Mouse (Mus musculus): ENCODE data around the gene Sstr5. TPM values are rescaled to one million over a fixed set of nuclear protein-coding genes. Genes with fewer than 3 reads are reported as not detected.

Sstr5 gene
- total RNA-seq, 2 experiments from 2014 or later: not detected

Other genes starting within 250 kb of the Sstr5 start
- 1.2 and 3.8 TPM in 2 replicates for gene Baiap3, start 240.9 kb downstream of the Sstr5 start, total RNA-seq (2015)
- gene Baiap3, start 240.9 kb downstream of the Sstr5 start, total RNA-seq (2017): 3.7 and 6.1 TPM in 2 replicates
- 355 and 376 TPM in 2 replicates for gene Ube2i, start 222.7 kb downstream of the Sstr5 start, total RNA-seq (2015)
- gene Ube2i, start 222.7 kb downstream of the Sstr5 start, total RNA-seq (2017): 305 and 308 TPM in 2 replicates
- 18.7 and 31.2 TPM in 2 replicates for gene Prss34, start 198.9 kb downstream of the Sstr5 start, total RNA-seq (2015)
- 4.5 and 23.9 TPM in 2 replicates for gene Prss34, start 198.9 kb downstream of the Sstr5 start, total RNA-seq (2017)
- gene Prss28, start 188.6 kb downstream of the Sstr5 start, total RNA-seq (2015): not detected in 2 replicates
- not detected in 2 replicates for gene Prss28, start 188.6 kb downstream of the Sstr5 start, total RNA-seq (2017)
- not detected in 2 replicates for gene Prss29, start 178.6 kb downstream of the Sstr5 start, total RNA-seq (2015)
- not detected in 2 replicates for gene Prss29, start 178.6 kb downstream of the Sstr5 start, total RNA-seq (2017)
- gene Tpsab1, start 151.7 kb downstream of the Sstr5 start, total RNA-seq (2015): not detected in 2 replicates
- not detected in 2 replicates for gene Tpsab1, start 151.7 kb downstream of the Sstr5 start, total RNA-seq (2017)
- not detected in 2 replicates for gene Tpsb2, start 131.0 kb downstream of the Sstr5 start, total RNA-seq (2015)
- gene Tpsb2, start 131.0 kb downstream of the Sstr5 start, total RNA-seq (2017): not detected in 2 replicates
- not detected in 2 replicates for gene Tpsg1, start 128.0 kb downstream of the Sstr5 start, total RNA-seq (2015)
- gene Tpsg1, start 128.0 kb downstream of the Sstr5 start, total RNA-seq (2017): not detected in 2 replicates
- gene Cacna1h, start 63.5 kb downstream of the Sstr5 start, total RNA-seq (2015): 0.32 TPM in 1 of 2 replicates, not detected in the other
- not detected in 2 replicates for gene Cacna1h, start 63.5 kb downstream of the Sstr5 start, total RNA-seq (2017)
- not detected in 2 replicates for gene Tekt4, start 42.7 kb downstream of the Sstr5 start, total RNA-seq (2015)
- not detected in 2 replicates for gene Tekt4, start 42.7 kb downstream of the Sstr5 start, total RNA-seq (2017)
- not detected in 2 replicates for gene Sox8, start 73.4 kb upstream of the Sstr5 start, total RNA-seq (2015)
- gene Sox8, start 73.4 kb upstream of the Sstr5 start, total RNA-seq (2017): not detected in 2 replicates
- gene Lmf1, start 81.8 kb upstream of the Sstr5 start, total RNA-seq (2015): 23.2 and 25.6 TPM in 2 replicates
- gene Lmf1, start 81.8 kb upstream of the Sstr5 start, total RNA-seq (2017): 11.7 and 14.1 TPM in 2 replicates
- not detected in 2 replicates for gene Gng13, start 219.9 kb upstream of the Sstr5 start, total RNA-seq (2015)
- 0.34 TPM in 1 of 2 replicates, not detected in the other for gene Gng13, start 219.9 kb upstream of the Sstr5 start, total RNA-seq (2017)
- gene Chtf18, start 230.1 kb upstream of the Sstr5 start, total RNA-seq (2015): 12.9 and 19.0 TPM in 2 replicates
- 27.0 and 30.2 TPM in 2 replicates for gene Chtf18, start 230.1 kb upstream of the Sstr5 start, total RNA-seq (2017)
- 5.5 and 5.7 TPM in 2 replicates for gene Rpusd1, start 230.4 kb upstream of the Sstr5 start, total RNA-seq (2015)
- 1.6 and 6.0 TPM in 2 replicates for gene Rpusd1, start 230.4 kb upstream of the Sstr5 start, total RNA-seq (2017)
- gene Mslnl, start 238.8 kb upstream of the Sstr5 start, total RNA-seq (2015): not detected in 2 replicates
- gene Mslnl, start 238.8 kb upstream of the Sstr5 start, total RNA-seq (2017): not detected in 2 replicates